Mouse (Mus musculus): ENCODE measurements around the gene Cacna2d2.
"Not testable (repeated sequence)": the region's sequence is repeated elsewhere in the genome, so short reads cannot be mapped to it uniquely, and the experiment has no call there.

The Cacna2d2 gene

DNA sequence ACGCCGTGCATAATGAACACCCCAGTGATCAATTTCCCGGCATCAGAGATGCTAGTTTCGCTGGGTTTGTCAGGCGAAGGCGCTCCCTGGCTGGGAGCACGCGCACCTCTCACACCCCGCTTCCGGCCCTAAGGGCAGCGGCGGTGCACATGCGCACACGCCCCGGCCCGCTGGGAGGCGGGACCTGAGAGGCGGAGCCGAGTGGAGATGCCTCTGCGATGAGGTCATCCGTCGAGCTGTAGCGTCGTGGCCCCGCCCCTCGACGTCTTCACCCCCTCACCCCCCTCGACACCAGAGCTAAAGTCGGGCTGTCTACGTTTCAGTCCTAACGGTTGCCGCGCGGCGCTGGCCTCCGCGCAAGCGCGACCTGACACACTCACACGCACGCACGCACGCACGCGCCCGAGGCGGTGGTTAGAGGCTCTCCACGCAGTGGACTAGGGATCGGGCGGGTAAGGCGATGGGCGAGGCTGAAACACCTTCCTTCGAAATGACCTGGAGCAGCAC, 155.0 kb downstream of the Cacna2d2 start:
- DNase-seq (ENCODE audit: low read depth, low spot score): peak; percentile 96

DNA sequence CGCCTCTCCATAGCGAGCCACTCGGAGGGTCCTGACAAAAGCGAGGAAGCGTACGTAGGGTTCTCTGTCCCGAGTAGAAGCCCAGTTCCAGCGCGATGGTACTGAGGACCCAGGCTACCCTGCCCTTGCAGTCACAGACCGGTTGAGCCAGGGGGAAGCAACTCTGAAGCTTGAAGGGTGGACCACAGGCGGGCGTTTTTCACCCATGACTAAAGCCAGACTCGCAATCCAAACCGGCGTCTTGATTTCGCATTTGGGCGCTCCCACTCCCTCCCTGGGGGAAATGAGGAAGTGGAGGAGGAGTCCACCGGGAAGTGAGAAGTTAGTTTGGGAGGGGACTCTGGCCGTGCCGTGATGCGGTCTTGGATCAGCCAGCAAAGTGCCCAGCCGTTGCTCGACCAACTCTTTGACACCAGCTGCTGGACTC, 155.6 kb downstream of the Cacna2d2 start:
- DNase-seq (ENCODE audit: low read depth, low spot score): peak; percentile 79

DNA sequence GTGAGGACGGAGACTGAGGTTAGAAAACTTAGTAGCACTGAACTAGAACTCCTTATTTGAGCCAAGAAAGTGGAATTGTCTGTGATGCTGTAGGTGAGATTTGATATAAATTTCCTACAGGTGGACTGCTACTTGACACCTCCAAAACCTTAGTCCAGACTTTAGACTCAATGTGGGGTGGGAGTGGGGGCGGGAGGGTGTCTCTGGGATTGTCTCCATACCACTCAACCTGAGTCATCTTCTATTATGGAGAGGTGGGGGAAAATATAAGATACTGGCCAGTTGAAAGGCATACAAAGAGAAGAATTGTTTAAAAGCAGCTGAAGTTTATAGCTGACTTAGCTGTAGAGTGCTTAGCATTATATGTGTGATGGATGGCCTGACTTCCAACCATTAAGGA, 156.3 kb downstream of the Cacna2d2 start:
- DNase-seq (ENCODE audit: low read depth, low spot score): peak; percentile 64

DNA sequence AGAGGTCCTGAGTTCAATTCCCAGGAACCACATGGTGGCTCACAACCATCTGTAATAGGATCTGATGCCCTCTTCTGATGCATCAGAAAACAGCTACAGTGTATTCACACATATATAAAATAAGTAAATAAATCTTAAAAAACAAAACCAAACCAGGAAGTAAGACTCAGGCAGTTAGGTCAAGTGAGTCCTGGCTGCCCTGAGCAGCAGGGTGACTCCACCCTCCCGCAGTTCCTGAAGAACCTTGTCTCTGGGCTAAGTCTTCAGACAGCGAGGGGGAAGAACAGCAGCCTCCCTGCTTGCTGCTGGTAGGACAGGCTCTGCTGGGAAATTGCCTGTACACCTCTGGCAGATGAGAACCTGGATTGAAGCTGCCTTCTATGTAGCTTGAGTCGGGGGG, 156.9 kb downstream of the Cacna2d2 start:
- no peak for DNase-seq (ENCODE audit: low read depth, low spot score)

DNA sequence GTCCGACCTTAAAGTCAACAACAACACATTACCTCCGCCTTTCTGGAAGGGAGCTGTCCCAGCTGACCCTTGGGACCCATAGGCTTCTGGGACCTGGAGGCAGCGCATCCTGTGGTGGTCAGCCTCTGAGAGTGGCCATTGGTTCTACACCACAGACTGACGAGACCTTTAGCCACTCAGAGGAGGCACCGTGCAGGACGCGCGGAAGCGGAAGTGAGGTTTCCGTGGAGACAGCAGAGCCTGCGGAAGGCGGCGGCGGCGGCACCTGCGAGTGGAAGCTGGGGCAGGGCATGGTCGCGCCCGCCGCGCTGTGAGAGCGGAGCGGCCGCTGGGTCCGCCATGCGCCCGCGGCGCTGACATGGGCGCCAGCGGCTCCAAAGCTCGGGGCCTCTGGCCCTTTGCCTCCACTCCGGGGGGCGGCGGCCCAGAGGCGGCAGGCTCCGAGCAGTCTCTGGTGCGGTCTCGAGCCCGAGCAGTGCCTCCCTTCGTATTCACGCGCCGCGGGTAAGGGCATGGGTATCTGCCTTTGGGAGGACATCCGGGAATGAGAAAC, 163.7 kb downstream of the Cacna2d2 start, which contains the start of gene Tusc2:
Gene Tusc2, plus strand, starts transcription at position 227 of the 553 bp plus-strand sequence.
- peak; percentile 96 for DNase-seq (ENCODE audit: low read depth, low spot score)

DNA sequence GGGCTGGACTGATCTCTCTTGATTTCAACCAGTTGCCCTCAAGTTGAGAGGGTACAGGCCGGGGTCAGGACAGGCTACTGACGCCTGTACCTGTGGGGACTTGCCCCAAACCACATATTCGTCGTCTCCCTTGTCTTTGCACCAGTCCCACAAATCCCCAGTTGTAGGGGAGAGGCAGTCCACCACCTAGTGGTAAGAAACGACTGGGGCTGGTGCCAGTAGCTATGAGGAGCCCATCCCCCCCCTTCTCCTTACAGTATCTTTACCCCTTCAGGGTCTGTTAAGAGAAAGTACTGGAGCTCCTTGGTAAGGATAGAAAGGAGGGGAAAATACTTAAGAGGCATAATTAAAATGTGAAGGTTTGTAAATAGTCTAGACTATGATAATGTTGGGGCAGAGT, 166.1 kb downstream of the Cacna2d2 start:
- not testable (repeated sequence) for DNase-seq (ENCODE audit: low read depth, low spot score)

DNA sequence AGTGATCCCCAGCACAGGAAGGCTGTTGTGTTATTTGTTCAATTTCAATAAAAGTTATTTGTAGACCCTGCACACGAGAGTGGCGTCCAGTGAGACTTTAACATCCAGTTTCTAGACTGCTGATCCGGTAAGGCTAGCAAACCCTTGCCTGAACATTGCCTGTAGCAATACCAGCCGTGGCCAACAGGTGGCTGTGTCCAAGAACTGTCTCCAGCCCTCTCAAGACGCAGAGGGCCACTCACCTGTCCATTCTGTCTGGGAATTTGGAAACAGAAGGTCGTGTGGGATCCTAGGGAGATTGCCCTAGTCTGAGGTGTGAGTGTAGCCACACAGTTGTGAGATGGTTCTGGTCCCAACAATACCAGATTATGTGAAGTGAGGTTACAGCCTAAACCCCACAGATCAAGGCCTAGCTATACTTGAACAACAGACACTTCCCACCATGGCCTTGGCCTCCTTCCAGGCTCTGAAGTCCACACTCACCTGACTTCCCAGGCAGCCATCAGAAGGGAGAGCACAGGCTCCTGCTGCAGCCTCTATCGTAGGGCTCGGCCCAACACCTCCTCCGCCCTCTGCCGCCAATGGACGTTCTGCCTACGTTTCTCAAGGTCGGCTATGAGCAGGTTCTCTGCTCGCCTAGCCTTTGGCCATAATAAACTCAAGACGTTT, 166.8 kb downstream of the Cacna2d2 start:
- DNase-seq (ENCODE audit: low read depth, low spot score): peak; percentile 83

DNA sequence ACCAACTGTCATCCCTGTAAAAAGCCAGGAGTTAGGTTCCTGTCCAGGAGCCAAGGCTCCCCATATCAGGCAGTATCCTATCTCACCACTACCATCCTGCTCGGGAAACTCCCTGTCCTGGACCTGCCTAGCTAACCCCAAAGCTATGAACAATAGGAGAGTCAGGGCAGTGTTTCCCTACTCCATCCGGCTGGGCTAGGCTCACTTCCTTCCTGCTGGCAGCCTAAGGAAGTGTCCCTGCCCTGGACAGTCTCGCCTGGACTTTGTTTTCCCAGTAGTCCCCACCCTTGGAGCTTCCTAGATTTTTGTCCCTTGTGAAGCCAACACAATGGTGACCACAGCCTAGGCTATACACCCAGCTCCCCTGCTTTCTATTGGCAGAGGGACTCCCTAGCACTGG, 167.4 kb downstream of the Cacna2d2 start:
- DNase-seq (ENCODE audit: low read depth, low spot score): no peak

DNA sequence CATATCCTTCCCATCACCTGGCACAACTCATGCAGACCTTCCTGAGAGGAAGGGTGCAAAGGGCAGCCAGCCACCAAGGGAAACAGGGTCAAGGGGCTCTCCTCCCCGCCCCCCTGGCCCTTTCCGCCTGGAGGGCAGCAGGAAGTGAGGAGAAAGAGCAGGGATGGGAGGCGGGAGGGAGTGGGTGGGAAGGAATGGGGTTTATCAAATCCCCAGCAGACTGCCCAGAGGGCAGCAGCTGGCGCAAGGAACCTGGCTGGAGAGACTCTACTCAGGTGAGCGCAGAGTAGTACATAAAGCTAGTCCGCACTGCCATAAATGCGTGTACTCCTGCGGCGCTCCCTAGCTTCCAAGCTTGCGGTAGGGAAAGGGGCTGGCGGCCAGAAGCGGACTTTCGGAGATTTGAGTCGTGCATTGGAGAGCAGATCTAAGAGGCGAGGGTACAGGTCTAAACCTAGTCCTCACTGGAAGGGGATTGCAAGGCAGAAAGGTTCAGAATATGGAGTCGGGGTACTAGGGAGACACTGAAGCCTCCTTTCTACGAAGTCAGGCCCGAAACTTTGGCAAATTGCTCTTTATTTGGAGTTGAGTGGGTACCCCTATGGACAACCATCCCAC, 168.4 kb downstream of the Cacna2d2 start, which contains the start of gene Hyal2:
Gene Hyal2, plus strand, starts transcription at position 244 of the 618 bp plus-strand sequence.
- DNase-seq (ENCODE audit: low read depth, low spot score): no peak

DNA sequence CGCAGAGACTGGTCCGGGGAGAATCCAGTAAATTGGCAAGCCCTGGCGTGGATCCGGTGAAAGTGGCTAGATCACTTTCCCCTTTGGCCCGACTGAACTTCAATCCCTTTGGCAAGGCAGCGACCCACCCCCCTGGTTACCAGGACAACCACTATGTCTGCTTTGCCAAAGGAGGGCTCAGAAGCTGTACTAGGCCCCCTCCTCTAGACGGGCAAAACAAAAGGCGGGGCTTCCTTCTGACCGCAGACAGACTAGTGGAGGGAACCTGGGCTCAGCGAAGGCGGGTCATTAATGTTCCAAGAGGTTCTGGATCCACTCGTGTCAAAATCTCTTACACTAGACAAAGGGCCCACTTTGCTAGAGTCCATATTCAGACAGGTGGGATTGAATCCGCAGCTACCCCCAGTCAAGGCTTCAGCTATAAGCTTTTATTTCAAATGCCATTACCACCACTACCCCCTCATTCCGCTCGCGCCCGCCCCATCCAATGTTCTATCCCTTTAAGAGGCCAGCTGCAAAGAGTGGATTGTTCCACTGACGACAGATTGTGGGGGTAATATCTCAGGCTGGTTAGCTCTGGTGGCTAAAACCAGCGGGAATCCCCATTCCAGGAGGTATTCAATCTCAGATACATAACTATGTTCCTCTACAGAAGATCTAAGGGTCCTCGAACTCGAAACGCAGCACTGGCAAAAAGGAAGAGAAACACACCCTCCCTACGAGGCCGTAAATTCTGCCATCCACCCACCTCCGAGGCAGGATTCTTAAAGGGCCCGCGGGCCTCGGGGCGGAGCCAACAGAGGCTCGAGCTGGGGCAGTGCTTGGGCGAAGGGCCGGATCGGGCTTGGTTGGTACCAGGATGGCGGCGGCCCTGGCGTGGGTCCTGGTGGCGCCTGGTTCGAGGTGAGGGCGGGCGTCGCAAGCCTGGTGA, 169.2 kb downstream of the Cacna2d2 start:
- DNase-seq (ENCODE audit: low read depth, low spot score): peak; percentile 86

DNA sequence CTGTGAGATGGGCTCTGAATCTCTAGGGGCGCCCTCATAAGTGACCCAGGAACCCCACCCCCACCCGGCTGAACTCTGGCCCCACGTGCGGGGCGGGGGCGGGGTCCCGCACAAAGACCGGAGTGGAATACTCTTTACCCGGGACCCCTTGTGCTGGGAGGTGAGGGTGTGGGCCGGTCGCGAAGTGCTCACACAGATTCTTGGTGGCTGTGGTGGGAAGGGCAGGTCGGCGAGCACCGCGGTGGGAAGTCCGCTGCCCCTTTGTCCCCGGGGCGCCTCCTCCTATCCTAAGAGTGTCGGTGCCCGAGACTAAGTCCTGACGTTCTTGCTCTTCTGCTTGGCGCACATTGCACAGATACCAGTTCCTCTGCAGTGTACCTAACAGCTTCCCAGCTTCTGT, 169.9 kb downstream of the Cacna2d2 start:
- DNase-seq (ENCODE audit: low read depth, low spot score): no peak

DNA sequence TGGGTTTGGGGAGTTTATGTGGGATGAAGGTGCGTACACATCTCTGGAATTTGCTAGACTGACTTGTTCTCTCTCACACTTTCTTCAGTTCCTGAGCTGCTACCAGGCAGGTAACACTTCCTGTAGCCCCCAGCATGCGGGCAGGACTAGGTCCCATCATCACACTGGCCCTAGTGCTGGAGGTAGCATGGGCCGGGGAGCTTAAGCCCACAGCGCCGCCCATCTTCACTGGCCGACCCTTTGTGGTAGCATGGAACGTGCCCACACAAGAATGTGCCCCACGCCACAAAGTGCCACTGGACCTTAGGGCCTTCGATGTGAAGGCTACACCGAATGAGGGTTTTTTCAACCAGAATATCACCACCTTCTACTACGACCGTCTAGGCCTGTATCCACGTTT, 170.6 kb downstream of the Cacna2d2 start:
- no peak for DNase-seq (ENCODE audit: low read depth, low spot score)

DNA sequence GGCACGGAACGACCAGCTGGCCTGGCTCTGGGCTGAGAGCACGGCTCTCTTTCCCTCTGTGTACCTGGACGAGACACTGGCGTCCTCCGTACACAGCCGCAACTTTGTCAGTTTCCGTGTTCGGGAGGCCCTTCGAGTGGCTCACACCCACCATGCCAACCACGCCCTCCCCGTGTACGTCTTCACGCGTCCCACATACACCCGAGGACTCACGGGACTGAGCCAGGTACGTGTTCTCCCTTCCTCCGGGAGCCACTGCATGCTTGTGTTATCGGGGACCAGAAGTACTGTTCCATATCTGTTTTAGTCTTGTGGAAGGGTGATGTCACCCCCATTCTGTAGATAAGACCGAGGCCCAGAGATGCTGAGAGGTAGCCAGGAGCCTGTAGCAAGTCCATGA, 171.4 kb downstream of the Cacna2d2 start:
- DNase-seq (ENCODE audit: low read depth, low spot score): no peak

DNA sequence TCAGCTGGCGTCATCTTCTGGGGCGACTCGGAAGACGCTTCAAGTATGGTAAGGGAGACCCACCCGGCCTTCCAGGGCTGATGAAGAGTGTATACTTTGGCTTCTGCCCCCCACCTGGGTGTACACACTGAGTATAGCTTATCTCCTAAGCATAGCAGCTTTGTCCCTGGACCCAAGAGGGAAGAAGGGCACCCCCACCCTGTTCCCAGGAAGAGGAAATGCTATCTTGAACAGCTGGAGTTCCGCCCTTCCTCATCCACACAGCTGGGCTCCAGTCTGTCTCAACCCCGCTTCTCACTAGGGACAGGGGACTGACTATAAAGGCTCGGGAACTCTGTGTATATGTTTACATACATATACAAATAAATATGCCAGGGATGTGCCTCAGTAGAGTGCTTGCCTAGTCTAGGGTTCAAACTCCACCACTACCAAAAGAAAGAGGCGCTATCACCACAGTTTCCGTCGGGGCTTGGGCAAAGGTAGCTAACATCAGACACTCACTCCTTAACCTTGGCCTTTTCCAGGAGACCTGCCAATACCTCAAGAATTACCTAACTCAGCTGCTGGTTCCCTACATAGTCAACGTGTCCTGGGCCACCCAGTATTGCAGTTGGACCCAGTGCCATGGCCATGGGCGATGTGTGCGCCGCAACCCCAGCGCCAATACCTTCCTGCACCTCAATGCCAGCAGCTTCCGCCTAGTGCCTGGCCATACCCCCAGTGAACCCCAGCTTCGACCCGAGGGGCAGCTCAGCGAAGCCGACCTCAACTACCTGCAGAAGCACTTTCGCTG, 172.3 kb downstream of the Cacna2d2 start:
- no peak for DNase-seq (ENCODE audit: low read depth, low spot score)

DNA sequence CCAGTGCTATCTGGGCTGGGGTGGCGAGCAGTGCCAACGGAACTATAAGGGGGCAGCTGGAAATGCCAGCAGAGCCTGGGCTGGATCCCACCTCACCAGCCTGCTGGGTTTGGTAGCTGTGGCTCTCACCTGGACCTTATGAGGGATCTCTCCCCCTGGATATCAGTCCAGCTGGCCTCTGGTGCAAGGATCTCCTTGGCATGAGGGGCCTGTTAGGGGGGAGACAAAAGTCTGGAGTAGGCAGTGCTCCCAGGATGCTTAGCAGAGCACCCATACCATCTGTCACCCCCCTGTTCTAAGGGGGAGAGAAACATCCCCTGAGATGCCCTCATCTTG, 172.9 kb downstream of the Cacna2d2 start:
- no peak for DNase-seq (ENCODE audit: low read depth, low spot score)

DNA sequence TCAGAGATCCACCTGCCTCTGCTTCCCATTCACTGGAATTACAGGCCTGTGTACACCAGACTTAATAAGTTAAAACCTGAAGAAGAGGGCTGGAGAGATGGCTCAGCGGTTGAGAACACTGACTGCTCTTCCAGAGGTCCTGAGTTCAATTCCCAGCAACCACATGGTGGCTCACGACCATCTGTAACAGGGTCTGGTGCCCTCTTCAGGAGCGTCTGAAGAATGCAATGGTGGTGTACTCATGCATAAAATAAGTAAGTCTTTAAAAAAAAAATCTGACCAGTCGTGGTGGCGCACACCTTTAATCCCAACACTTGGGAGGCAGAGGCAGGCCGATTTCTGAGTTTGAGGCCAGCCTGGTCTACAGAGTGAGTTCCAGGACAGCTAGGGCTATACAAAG, 174.4 kb downstream of the Cacna2d2 start:
- not testable (repeated sequence) for DNase-seq (ENCODE audit: low read depth, low spot score)

DNA sequence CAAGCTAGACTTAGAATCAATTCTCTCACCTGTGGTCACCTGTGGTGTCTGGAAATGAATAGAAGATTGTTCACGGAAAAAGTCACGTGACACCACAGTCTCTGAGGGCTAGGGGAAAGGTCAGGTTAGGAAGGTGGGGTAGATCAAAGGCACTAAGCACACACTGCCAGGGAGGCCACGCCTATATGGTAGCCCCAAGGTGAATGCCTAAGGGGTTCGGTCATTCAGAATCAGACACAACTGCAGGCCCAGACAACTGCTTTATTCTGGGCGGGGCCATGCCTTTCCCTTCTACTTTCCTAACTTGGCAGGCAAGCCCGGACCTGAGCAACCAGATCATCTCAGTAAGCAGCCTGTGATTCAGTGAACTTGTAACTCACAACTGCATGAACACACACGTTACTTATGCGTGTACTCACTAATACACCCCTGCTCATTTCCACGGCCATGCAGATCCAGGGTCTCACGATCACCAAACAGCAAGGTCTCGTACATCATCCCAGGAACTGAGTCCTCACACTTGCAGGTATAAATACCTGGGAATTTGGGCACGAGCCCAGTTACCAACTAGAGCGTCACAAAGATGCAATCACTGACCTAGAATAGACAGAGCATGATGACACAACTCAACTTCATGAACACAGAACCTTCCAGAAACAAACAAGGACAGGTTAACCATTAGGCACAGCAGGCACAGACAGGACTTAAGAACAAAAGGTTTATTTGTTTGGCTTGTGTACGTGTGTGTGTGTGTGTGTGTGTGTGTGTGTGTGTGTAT, 176.4 kb downstream of the Cacna2d2 start:
- peak; percentile 56 for DNase-seq (ENCODE audit: low read depth, low spot score)

DNA sequence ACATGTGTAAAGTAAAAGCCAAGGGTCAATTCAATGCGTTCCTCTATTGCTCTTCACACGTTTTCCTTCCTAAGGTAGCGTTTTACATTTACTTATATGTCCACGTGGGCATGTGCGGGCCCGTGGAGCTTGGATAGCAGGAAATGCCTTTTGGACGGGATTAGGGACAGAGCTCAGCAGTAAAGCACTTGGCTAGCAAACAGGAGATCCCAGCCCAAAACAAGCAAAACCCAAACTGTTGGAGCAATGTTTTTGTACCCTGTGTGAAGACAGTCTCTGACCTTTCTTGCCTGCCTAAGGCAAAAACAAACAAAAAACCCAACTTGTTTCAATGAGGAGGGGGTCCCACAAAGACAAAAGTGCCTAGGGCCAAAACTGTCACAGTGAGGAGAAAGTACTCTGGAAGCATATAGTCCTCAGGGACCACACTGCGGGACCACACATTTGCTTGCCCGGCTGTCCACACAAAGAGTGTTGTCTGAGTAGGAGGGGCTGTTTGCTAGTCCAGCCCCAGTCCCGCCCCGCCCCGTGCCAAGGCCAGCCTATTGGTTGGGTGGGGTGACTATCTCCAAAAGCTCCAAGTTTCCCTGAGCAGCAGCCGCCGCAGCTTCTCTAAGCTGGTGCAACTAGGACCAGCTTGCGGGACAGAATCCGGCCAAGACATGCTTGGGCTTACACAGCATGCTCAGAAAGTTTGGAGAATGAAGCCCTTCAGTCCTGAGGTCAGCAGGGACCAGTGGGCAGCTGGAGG, 177.1 kb downstream of the Cacna2d2 start, which contains the start of gene Hyal1:
Gene Hyal1, plus strand, starts transcription at position 571 of the 751 bp plus-strand sequence.
- DNase-seq (ENCODE audit: low read depth, low spot score): peak; percentile 54

DNA sequence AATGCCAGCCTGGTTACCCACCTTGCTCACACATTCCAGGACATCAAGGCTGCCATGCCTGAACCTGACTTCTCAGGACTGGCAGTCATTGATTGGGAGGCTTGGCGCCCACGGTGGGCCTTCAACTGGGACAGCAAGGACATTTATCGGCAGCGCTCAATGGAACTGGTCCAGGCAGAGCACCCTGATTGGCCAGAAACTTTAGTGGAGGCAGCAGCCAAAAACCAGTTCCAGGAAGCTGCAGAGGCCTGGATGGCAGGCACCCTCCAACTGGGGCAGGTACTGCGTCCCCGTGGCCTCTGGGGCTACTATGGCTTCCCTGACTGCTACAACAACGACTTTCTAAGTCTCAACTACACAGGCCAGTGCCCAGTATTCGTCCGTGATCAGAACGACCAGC, 178.5 kb downstream of the Cacna2d2 start:
- no peak for DNase-seq (ENCODE audit: low read depth, low spot score)

All from 3T3-L1 (cell line).